ENCODE assay signal across 14 mouse cellular contexts in genomic region chr19:55217365-55217764, GRCm38 (mm10). TPM values are rescaled to one million over a fixed set of nuclear protein-coding genes. Genes with fewer than 3 reads are reported as not detected.
DNase-seq lines count a peak whose midpoint lies in the region; ATAC-seq and TF ChIP-seq lines count a peak whose summit lies in the region.
"Had no signal": no experiment of that assay in that cellular context is flagged by ENCODE, and none has a peak within 500 bp of the region (broad histone marks: within the 10 kb centered on the region; RNA-seq: fewer than 3 reads in every experiment).

No protein-coding gene starts in this region.

- H3K27me3 ChIP-seq in limb, embryonic 12.5 days = no peaks in the 10 kb centered on the region; the same call in 1 of the 2 replicates
- peaks cover 7% of the 10 kb centered on the region; the same call in 1 of the 2 replicates for H3K27me3 ChIP-seq in limb, embryonic 10.5 days (ENCODE audit: low read depth, poor library complexity, severe bottlenecking)
- no peaks in the 10 kb centered on the region for H3K27me3 ChIP-seq in midbrain, embryonic 16.5 days (ENCODE audit: control insufficient read depth, insufficient read depth, low read depth, low read length)
- H3K27me3 ChIP-seq in cerebellum, adult 2 months (ENCODE audit: control insufficient read depth, insufficient read depth, low read length) = no peaks in the 10 kb centered on the region

- H3K36me3 ChIP-seq in limb, embryonic 12.5 days = no peaks in the 10 kb centered on the region
- no peaks in the 10 kb centered on the region for H3K36me3 ChIP-seq in limb, embryonic 10.5 days
- H3K36me3 ChIP-seq in midbrain, embryonic 16.5 days (ENCODE audit: control insufficient read depth, insufficient read depth, low read length) = no peaks in the 10 kb centered on the region
- H3K36me3 ChIP-seq: midbrain, embryonic 12.5 days had no signal

- H3K4me1 ChIP-seq in limb, embryonic 12.5 days (replicated peaks) = peaks cover 18% of the 10 kb centered on the region
- peaks cover 11% of the 10 kb centered on the region for H3K4me1 ChIP-seq in limb, embryonic 10.5 days
- H3K4me1 ChIP-seq in midbrain, embryonic 16.5 days (ENCODE audit: control insufficient read depth, insufficient read depth, low read length) = peaks cover 5% of the 10 kb centered on the region; the same call in 1 of the 2 replicates
- H3K4me1 ChIP-seq in cerebellum, adult 2 months (ENCODE audit: control insufficient read depth, insufficient read depth, low read length) = no peaks in the 10 kb centered on the region

- H3K27ac ChIP-seq in limb, embryonic 12.5 days = 0 out of 2 replicates have a peak overlapping the region, but pooled peaks have one; percentile 59
- no peak overlapping the region for H3K27ac ChIP-seq in limb, embryonic 10.5 days
- no peak overlapping the region for H3K27ac ChIP-seq in midbrain, embryonic 16.5 days (ENCODE audit: low read length)
- no peak overlapping the region for H3K27ac ChIP-seq in cerebellum, adult 2 months (ENCODE audit: insufficient read depth, low read length)
- H3K27ac ChIP-seq: midbrain, embryonic 12.5 days had no signal

- TF ChIP-seq CTCF in cerebellum, adult 2 months (IDR thresholded peaks at IDR 0.05; ENCODE audit: borderline replicate concordance, insufficient read depth, low read depth, low read length) = no peak

- H3K4me3 ChIP-seq in limb, embryonic 12.5 days (replicated peaks) = no peak overlapping the region
- no peak overlapping the region for H3K4me3 ChIP-seq in limb, embryonic 10.5 days
- no peak overlapping the region for H3K4me3 ChIP-seq in midbrain, embryonic 16.5 days (ENCODE audit: low read depth, low read length)
- no peak overlapping the region for H3K4me3 ChIP-seq in cerebellum, adult 2 months (replicated peaks; ENCODE audit: insufficient read depth, low read depth, low read length)

- no peak for TF ChIP-seq POLR2A in cerebellum, adult 2 months (IDR thresholded peaks at IDR 0.05; ENCODE audit: borderline replicate concordance, insufficient read depth, low read length)

- no peak overlapping the region for H3K4me2 ChIP-seq in limb, embryonic 12.5 days
- H3K4me2 ChIP-seq in midbrain, embryonic 16.5 days (ENCODE audit: low read length) = no peak overlapping the region

- no peak for ATAC-seq in limb, embryonic 12.5 days (ENCODE audit: insufficient number of reproducible peaks, insufficient read depth, low FRiP score, low TSS enrichment, low read depth)
- ATAC-seq in midbrain, embryonic 16.5 days = no peak
- ATAC-seq in granulocyte monocyte progenitor cell, adult 5-6 weeks (replicated peaks; ENCODE audit: poor library complexity, severe bottlenecking) = no peak

- no peaks in the 10 kb centered on the region for H3K9me3 ChIP-seq in limb, embryonic 12.5 days
- H3K9me3 ChIP-seq in limb, embryonic 10.5 days (replicated peaks) = no peaks in the 10 kb centered on the region
- no peaks in the 10 kb centered on the region for H3K9me3 ChIP-seq in midbrain, embryonic 16.5 days (replicated peaks; ENCODE audit: control insufficient read depth, low read length, poor library complexity, severe bottlenecking)
- H3K9me3 ChIP-seq: midbrain, embryonic 12.5 days had no signal

- DNase-seq in limb, embryonic 10.5 days (ENCODE audit: low spot score) = no peak
- DNase-seq in frontal cortex, postnatal 36 days (ENCODE audit: low spot score in 2 of 2) = peak; percentile 65 to 90
- peak; percentile 50 to 59 for DNase-seq in layer of hippocampus, postnatal 36 days
- DNase-seq in right cerebral cortex, postnatal 10 days (ENCODE audit: low spot score in 2 of 2) = peak; percentile 80 to 91
- no peak for DNase-seq in cerebellum, adult 2 months
- DNase-seq: cerebellum, adult 11 months; gastrocnemius, postnatal 25 days; heart, postnatal 4 days had no signal

- no peak overlapping the region for H3K9ac ChIP-seq in limb, embryonic 12.5 days (replicated peaks)
- no peak overlapping the region for H3K9ac ChIP-seq in midbrain, embryonic 16.5 days (ENCODE audit: low read depth, low read length)
- H3K9ac ChIP-seq: midbrain, embryonic 12.5 days had no signal

- WGBS in limb, embryonic 12.5 days = 38% methylated on average over 9 of the region's 9 CpGs
- WGBS in limb, embryonic 10.5 days = 70% methylated on average over 9 of the region's 9 CpGs
- 85% methylated on average over 9 of the region's 9 CpGs for WGBS in midbrain, embryonic 16.5 days
- WGBS in cerebellum, adult 2 months = 87% methylated on average over 9 of the region's 9 CpGs

RNA-seq across cellular contexts. Expression of gene Gucy2g, which starts 23.7 kb away (rescaled TPM):
- polyA plus RNA-seq in limb, embryonic 12.5 days (2016; fragmentation: Nextera tagmentation; extraction: Ambion mirVana) = not detected in 2 replicates
- polyA plus RNA-seq in limb, embryonic 10.5 days (2016; fragmentation: Nextera tagmentation; extraction: Ambion mirVana) = not detected in 2 replicates
- under 1 TPM; 0.72 to 0.96 TPM for total RNA-seq in layer of hippocampus, postnatal 36 days (2021)
- 0.05 TPM in 1 of 2 replicates, not detected in the other for polyA plus RNA-seq in midbrain, embryonic 16.5 days (2015; fragmentation: Nextera tagmentation; extraction: Ambion mirVana)
- not detected in 2 replicates for total RNA-seq in granulocyte monocyte progenitor cell, adult 5-6 weeks (2014; fragmentation: Nextera tagmentation)
- not detected in 2 replicates for total RNA-seq in granulocyte monocyte progenitor cell, adult 5-6 weeks (2017)
- polyA plus RNA-seq in cerebellum, adult 2 months (2012; rRNA removed) = 0.05 and 0.10 TPM in 2 replicates
- total RNA-seq: heart, postnatal 4 days; neutrophil, adult 5-6 weeks had no signal
- polyA plus RNA-seq: midbrain, embryonic 12.5 days had no signal

RNA-seq across cellular contexts. Expression of gene Acsl5, which starts 34.4 kb away (rescaled TPM):
- polyA plus RNA-seq in limb, embryonic 12.5 days (2016; fragmentation: Nextera tagmentation; extraction: Ambion mirVana) = 18.9 and 21.2 TPM in 2 replicates
- 15.4 and 25.6 TPM in 2 replicates for polyA plus RNA-seq in limb, embryonic 10.5 days (2016; fragmentation: Nextera tagmentation; extraction: Ambion mirVana)
- total RNA-seq in layer of hippocampus, postnatal 36 days (2021) = 10 to 100 TPM; 32.2 to 34.9 TPM
- 14.7 and 18.2 TPM in 2 replicates for polyA plus RNA-seq in midbrain, embryonic 16.5 days (2015; fragmentation: Nextera tagmentation; extraction: Ambion mirVana)
- 68.6 and 120 TPM in 2 replicates for total RNA-seq in granulocyte monocyte progenitor cell, adult 5-6 weeks (2014; fragmentation: Nextera tagmentation)
- 127 and 204 TPM in 2 replicates for total RNA-seq in granulocyte monocyte progenitor cell, adult 5-6 weeks (2017)
- polyA plus RNA-seq in cerebellum, adult 2 months (2012; rRNA removed) = 12.6 and 14.6 TPM in 2 replicates

RNA-seq across cellular contexts. Expression of gene Tectb, which starts 36.8 kb away (rescaled TPM):
- not detected in 2 replicates for polyA plus RNA-seq in limb, embryonic 12.5 days (2016; fragmentation: Nextera tagmentation; extraction: Ambion mirVana)
- not detected in 2 replicates for polyA plus RNA-seq in limb, embryonic 10.5 days (2016; fragmentation: Nextera tagmentation; extraction: Ambion mirVana)
- not detected for total RNA-seq in layer of hippocampus, postnatal 36 days (2021)
- polyA plus RNA-seq in midbrain, embryonic 16.5 days (2015; fragmentation: Nextera tagmentation; extraction: Ambion mirVana) = 0.15 and 0.41 TPM in 2 replicates
- total RNA-seq in granulocyte monocyte progenitor cell, adult 5-6 weeks (2014; fragmentation: Nextera tagmentation) = not detected in 2 replicates
- not detected in 2 replicates for total RNA-seq in granulocyte monocyte progenitor cell, adult 5-6 weeks (2017)
- polyA plus RNA-seq in cerebellum, adult 2 months (2012; rRNA removed) = 0.03 TPM in 1 of 2 replicates, not detected in the other
- total RNA-seq: neutrophil, adult 5-6 weeks had no signal
- polyA plus RNA-seq: large intestine, adult 2 months had no signal

Comparison
In these comparisons a context has a peak if more than half of its experiments do, and no peak if none do; other contexts are left out.
1. DNase-seq: peak in frontal cortex, postnatal 36 days (2 of 2), layer of hippocampus, postnatal 36 days (2 of 2) and right cerebral cortex, postnatal 10 days (2 of 2); none in limb, embryonic 10.5 days (single experiment) and cerebellum, adult 2 months (0 of 2).